Mouse (Mus musculus) induced T-regulatory cell, adult 2 months (primary cell): ENCODE results near the gene Fam228a.
A peak's percentile ranks its signal among the peaks of the same experiment; 100 is the strongest.
"Not testable (repeated sequence)": the region's sequence is repeated elsewhere in the genome, so short reads cannot be mapped to it uniquely, and the experiment has no call there.

Experiments used
- DNase-seq: peaks from one replicate; pipeline ENCODE4 v3.0.0-alpha.2; 2012; ENCODE audit warnings: low read depth

Gene Fam228a

DNA sequence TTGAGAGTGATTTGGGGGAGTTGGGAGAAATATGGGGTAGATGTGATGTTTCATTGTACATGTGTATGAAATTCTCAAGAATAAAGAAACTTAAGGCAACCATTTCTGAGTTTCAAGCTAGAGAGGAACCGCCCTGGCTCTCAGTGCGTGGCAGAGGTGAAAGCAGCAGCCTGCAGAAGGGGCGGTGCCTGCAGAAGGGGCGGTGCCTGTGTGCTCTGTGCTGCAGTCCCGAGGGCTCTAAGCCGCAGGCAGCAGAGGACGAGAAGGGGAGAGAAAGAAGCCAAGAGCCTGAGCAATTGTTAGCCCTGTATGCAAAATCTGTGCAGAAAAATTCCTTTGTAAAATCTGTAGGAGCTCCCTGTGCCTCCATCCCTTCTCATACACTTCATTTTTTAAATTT, 20.8 kb downstream of the Fam228a start:
- DNase-seq = peak; percentile 47

GRCm38 (mm10) chr12:4715606-4716005, 22.6 kb downstream of the Fam228a start:
- DNase-seq = no peak

GRCm38 (mm10) chr12:4713361-4713760, 24.9 kb downstream of the Fam228a start:
- no peak for DNase-seq

- no peak for DNase-seq
Measured at GRCm38 (mm10) chr12:4709926-4710325, 28.3 kb downstream of the Fam228a start.

- DNase-seq = no peak
Measured at GRCm38 (mm10) chr12:4708881-4709604, 29.2 kb downstream of the Fam228a start.

DNA sequence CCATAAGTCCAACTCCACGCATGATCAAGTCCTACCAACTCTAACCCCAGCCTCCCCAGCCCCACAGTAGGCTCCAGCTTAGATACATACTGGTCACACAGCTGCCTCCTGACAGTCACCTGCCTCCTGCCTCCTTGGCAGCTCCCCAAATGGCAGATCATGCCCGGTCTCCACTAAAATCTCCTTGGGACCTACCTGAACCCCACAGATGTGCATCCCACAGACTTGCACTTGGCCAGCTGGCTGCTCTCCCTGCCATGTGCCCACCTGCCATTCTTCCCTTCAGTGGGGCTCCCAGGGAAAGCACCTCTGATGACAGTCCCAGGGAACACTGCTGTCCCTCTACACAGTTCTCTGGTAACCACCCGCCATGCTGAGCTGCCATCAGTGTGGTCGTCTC, 29.9 kb downstream of the Fam228a start:
- no peak for DNase-seq

GRCm38 (mm10) chr12:4707488-4708017, 30.7 kb downstream of the Fam228a start:
- DNase-seq = no peak

DNA sequence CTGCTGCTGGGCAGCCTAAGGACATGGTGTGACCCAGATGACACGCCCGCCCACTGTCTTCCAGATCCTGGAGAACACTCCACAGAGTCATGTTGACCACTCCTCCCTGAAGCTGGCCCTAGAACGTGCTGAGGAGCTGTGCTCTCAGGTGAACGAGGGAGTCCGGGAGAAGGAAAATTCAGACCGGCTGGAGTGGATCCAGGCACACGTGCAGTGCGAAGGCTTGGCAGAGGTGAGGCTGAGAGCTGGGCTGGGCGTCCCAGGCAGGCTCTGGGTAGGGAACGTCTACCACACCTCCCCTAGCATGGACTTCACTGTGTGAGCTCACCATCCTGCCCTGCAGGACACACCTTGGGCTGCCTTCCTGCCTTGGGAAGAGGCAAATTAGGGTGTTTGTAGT, 31.3 kb downstream of the Fam228a start:
- no peak for DNase-seq

DNA sequence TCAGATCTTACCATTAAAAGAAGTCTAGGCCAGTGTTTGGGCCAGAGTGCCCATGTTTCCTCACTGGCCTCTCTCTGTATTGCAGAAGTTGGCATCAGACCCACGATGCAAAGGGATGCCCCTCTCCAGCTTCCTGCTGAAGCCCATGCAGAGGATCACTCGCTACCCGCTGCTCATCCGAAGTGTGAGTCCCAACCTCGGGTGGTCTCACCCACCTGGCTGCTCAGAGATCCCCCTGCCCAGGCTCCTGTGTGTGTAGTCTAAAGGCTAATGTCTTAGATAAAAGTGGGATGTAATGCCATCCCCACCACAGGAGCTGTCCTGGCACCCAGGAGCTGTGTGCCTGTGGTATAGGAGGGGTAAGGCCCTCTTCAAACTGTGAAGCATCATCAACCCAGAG, 32.1 kb downstream of the Fam228a start:
- DNase-seq = no peak

DNA sequence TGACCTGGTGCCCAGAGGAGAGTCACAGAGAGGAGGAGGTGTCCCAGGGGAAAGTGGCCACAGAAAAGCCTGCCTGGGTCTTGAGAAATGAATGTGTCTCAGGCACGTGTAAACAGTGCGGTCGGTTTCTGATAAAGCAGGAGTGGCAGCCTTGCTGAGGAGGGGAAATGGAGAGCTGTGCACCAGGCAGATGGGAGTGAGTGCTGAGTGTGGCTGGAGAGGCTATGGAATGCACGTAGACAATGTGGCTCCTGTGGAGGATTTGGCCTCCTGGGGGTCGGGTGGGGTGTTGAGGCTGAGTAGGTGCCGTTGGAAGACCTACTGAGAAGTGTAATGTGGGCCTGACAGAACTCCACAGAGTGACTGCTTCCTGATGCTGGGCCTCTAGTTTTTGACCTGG, 32.6 kb downstream of the Fam228a start:
- DNase-seq = not testable (repeated sequence)

- DNase-seq = no peak
Measured at GRCm38 (mm10) chr12:4694534-4694933, 43.7 kb downstream of the Fam228a start.

- DNase-seq = no peak
Measured at GRCm38 (mm10) chr12:4691193-4691592, 47.0 kb downstream of the Fam228a start.

- no peak for DNase-seq
Measured at GRCm38 (mm10) chr12:4689341-4689740, 48.9 kb downstream of the Fam228a start.

DNA sequence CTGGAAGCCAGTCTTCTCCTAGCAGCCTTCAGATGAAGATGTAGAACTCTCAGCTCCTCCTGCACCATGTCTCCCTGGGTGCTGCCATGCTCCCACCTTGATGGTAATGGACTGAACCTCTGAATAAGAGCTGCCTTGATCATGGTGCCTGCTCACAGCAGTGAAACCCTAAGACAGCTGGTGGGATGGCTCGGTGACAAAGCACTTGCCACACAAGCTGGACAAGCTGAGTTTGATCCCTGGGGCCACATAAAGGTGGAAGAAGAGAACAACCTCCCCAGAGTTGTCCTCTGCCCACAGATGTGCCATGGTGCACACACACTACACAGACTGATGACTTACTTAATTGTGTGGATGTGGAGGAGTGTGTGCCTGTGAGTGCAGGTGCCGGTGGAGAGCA, 49.8 kb downstream of the Fam228a start:
- no peak for DNase-seq

GRCm38 (mm10) chr12:4685441-4685840, 52.8 kb downstream of the Fam228a start:
- DNase-seq = no peak

DNA sequence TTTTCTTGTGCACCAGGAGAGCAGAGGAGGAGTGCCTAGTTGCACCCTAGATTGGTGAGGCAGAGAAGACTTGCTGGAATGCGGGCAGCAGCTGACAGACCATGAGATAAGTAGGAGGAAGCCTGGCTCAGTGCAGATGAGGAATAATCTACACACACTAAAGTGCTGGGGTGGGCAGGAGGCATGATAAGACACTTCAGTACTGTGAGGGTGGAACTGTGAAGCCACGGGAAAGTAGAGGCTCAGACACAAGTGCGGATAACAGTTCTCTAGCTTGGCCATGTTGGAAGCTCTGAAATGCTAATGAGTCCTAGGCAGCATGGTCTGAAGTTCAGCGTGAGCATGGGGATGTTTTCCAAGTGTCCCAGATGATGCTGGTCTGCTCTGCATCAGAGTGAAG, 58.3 kb downstream of the Fam228a start:
- no peak for DNase-seq

GRCm38 (mm10) chr12:4676336-4676735, 61.9 kb downstream of the Fam228a start:
- DNase-seq = no peak

DNA sequence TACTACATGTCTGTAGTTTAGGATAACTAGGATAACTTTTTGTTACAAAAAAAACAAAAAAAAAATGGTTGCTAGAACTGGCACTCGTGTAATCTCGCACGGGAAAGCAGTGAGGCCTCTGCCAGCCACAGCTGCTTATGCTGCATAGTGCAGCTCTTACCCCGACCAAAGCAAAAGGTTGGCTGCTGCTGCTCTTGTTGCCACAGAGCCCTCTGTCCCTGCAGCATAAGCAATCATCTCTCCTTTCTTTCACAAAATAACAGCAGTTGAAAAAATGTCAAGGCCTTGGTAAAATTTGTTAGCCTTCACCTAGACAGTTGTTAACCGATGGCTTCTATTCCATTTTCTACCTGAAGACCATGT, 72.6 kb downstream of the Fam228a start:
- DNase-seq = no peak

DNA sequence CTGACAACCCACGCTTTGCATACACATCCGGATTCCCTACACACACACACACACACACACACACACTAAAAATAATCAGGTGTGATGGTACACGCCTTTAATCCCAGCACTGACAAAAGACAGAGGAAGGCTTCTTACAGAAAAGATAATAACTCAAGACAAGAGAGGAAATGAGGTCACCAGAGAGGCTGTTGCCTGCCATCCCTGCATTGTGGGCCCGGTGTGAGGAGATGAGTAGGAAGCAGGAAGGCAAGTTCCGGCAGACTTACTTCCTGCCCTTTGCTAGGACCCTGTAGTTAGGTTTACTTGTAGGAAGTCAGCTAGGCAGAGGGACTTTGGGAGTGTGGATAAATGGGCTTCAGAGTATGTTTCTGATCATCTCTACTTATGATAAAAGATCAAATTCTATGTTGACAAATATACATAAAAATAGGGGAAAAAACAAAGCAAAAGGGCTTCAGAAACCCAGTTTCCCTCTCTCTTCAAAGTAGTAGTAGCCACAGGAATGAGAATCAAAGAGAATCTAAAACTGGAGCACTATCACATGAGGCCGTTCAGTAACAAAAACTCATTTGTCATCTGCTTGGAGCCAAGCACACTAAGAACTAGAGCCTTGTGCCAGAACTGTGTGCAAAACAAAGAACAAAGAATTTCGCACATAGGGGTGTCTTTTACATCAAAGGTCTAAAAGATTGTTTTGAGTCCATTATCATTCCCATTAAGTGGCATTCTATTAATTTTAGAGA, 73.1 kb downstream of the Fam228a start:
- peak; percentile 24 for DNase-seq
